Mouse (Mus musculus) gastrocnemius, postnatal 36 days (tissue): ENCODE data around the gene Arl3. TPM values are rescaled to one million over a fixed set of nuclear protein-coding genes. Genes with fewer than 3 reads are reported as not detected.

Experiments
- DNase-seq, 2 experiments: peaks; one replicate each; pipeline ENCODE4 v3.0.0; 2022
- intact Hi-C: fragments of 180-260 bp; cut with DNase I; formaldehyde crosslinking; loops from one replicate; pipeline ENCODE4 v1.15.1; 2025
- total RNA-seq, 2 experiments: library from RNA; stranded (reverse); gene quantifications; 2 replicates each; pipeline ENCODE4 v1.2.3; 2021

Gene Arl3
- total RNA-seq, 2 experiments from 2014 or later: 44.6 to 60.8 TPM

DNA sequence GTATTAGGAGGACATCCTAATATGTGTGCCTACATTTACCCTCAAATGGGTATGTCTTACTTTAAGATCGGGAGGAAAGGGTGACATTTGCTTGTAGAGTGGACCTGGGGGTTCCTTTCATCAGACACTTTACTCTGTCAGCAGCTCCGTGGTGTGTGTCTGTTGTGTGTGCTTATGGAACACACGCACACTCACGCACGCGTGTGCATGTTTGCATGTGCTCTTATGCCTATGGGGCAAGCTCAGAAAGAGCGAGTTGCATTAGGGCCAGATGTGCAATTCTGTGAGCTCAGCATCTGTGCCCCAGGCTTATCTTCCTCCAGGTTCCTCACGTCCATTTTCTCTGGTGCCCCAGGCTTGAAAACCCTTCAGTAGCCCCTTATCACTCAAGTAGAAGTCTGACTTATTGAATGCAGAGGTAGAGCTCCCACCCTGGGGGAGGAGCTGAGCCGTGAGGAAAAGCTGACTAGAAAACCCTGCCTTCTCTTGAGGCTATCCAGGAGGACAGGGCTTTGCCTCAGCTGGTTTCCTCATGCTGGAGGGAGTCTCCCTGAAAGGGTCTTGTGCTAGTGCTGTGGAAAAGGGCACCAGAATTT is 68.1 kb downstream of the Arl3 start:
- intact Hi-C loops: loop anchor here (5.0 kb wide), 1 partner anchor 57 kb away; no protein-coding TSS in a partner anchor
- no peak for DNase-seq

DNA sequence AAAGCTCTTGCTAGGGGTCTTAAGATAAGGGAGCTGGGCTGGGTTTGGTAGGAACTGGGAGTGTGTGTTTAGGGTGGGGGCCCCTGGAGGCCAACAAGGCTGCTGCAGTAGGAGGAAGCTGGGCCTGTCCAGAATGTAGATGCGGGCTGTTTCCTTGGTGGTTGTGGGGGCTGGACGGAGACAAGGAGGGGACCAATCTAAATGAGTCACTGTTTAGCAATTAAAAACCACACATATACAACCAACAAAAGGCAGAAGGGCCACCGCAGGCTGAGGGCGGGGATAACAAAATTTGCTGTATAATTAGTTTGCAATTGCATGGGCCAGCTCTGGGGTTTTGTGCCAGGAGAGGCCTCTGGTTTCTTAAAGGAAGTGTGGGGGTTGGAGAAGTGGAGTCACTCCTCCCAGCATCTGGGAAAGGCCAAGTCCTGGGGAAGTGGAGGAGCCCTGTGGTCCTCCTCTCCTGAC is 68.9 kb downstream of the Arl3 start:
- intact Hi-C loops: loop anchor here (5.0 kb wide), 1 partner anchor 58 kb away; no protein-coding TSS in a partner anchor
- peak; percentile 40 to 46 for DNase-seq

DNA sequence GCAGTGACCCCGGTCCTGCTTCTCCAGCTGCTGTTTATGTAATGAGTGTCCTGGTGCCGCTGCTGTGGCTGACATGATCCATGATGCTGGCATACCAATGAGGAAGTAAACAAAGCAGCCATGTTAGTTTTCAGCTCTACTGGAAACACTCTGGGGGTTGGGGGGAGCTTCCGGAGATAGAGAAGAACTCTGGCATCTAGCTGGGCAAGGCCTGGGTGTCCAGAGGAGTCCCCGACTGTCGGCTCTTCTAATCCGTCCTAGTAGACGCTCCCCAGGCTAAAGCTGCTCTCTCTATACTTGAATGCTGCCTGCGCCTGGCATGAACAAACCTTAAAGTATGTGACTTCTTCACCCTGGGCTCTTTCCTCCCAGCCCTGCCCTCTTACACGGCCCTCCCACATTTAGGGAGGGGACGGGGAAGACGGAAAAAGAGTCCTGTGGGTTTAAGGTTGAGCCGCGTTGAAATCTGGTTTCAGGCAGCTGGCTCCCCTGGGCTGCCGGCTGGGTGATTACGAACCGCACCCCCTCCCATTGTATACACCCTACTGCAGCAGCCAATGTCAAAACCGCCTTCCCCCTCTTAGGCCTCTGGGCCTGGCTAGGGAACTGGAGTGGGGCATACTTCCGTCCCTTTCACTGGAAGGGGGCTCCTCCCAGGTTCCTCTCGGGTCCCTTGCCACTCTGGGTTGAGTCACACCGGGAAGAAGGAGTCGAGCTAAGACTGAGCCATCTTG is 69.5 kb downstream of the Arl3 start:
- DNase-seq: peak; percentile 56 to 71
- intact Hi-C loops: loop anchor here (5.0 kb wide), 1 partner anchor 59 kb away; no protein-coding TSS in a partner anchor

DNA sequence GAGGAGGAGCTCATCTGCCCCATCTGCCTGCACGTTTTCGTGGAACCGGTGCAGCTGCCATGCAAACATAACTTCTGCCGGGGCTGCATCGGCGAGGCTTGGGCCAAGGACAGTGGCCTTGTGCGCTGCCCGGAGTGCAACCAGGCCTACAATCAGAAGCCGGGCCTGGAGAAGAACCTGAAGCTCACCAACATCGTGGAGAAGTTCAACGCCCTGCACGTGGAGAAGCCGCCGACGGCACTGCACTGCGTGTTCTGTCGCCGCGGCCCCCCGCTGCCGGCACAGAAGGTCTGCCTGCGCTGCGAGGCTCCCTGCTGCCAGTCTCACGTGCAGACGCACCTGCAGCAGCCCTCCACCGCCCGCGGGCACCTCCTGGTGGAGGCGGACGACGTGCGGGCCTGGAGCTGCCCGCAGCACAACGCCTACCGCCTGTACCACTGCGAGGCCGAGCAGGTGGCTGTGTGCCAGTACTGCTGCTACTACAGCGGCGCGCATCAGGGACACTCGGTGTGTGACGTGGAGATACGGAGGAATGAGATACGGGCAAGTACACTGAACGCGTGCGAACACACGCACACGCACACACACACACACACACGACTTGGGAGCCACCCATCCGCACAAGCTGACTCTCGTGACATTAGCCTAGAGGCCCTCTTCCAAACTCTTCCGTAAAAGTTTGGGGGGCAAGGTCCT is 70.4 kb downstream of the Arl3 start:
- intact Hi-C loops: loop anchor here (5.0 kb wide), 1 partner anchor 60 kb away; no protein-coding TSS in a partner anchor
- DNase-seq: peak; percentile 69 to 74

DNA sequence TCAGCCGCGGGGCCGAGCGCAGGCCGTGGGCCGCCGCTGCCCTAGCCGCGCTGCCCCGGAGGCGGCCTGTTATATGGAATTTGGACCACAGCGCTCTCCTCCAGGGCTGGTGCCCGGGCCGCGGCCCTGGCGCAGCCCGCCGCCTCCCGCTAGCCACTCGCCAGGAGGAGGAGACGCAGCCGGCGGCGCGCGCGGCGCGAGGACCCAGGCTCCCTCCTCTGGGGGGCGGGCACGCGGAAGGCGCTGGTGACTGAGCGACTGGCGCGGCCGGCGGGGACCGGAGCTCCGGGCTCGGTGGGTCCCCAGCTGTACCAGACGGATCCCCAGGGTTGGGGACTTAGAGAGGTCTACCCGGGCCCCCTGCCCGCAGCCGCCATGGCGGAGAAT is 70.9 kb downstream of the Arl3 start:
- intact Hi-C loops: loop anchor here (5.0 kb wide), 1 partner anchor 60 kb away; no protein-coding TSS in a partner anchor
- DNase-seq: peak in 1 of 2 experiments; percentile 77

DNA sequence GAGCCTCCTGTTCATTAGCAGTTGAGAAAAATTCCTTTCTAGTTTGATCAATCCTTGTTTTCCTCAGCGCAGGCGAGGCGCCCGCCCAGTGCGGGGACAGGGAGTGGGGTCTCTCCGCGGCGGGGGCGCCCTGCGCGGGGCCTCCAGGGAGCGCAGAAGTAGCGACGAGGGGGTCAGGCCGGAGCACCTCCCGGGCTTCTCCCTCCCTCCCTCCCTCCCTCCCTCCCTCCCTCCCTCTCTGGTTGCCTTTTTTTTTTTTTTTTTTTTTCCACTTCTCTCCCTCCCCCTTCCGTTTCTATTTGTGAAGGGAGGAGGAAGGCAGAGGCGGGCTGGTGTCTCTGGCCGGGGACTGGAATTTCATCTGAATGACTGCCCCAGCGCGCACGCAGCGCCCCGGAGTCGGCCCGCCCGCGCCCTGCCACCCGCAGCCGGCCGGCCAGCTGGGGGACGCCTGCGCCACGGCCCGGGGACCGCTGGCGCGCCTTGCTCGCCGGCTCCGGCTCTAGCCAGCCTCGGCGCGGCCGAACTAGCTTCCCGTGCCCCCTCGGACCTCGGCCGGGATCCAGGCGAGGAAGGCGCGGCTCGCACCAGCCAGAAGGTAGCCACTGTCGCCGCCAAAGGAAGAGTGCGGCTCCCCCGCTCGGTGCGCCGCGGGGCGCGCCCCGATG is 71.5 kb downstream of the Arl3 start, which contains the start of gene Trim8:
Trim8 (plus strand) TSS at position 302 of the 668 bp plus-strand sequence.
- DNase-seq: peak; percentile 80 to 89
- intact Hi-C loops: loop anchor here (5.0 kb wide), 1 partner anchor 61 kb away; no protein-coding TSS in a partner anchor

DNA sequence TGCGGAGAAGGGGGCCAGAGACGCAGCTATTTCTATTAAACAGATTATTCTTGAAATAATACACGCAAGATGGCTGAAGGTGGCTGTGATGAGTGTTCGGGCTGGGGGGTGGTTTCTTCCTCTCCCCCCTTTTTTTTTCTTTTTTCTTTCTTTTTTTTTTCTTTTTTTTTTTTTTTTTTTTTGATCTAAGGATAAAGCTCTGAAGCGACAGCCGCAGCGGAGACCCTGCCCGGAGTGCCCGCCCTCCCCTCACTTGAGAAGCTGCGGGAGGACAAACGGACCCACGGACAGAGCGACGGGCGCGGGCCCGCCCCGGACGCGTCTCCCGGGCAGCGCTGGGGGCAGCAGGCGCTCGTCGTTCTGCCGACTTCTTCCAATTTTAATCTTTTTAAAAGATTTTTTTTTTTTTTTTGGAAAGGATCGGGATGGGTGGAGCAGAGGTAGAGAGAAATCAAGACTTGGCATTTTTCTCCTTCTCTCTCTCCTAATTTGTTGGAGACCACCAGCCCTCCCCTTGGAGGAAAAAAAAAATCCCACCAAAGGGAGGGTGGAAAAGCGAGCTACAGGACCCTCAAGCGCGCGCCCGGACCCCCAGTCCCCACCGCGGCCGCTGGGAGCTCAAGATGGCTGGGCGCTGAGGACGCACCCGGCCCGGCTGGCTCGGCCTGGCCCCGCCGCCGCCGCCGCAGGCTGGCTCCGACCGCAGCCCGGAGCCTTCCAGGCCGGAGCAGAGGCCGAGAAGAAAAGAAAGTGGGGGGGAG is 72.2 kb downstream of the Arl3 start:
- intact Hi-C loops: loop anchor here (5.0 kb wide), 1 partner anchor 62 kb away; no protein-coding TSS in a partner anchor

DNA sequence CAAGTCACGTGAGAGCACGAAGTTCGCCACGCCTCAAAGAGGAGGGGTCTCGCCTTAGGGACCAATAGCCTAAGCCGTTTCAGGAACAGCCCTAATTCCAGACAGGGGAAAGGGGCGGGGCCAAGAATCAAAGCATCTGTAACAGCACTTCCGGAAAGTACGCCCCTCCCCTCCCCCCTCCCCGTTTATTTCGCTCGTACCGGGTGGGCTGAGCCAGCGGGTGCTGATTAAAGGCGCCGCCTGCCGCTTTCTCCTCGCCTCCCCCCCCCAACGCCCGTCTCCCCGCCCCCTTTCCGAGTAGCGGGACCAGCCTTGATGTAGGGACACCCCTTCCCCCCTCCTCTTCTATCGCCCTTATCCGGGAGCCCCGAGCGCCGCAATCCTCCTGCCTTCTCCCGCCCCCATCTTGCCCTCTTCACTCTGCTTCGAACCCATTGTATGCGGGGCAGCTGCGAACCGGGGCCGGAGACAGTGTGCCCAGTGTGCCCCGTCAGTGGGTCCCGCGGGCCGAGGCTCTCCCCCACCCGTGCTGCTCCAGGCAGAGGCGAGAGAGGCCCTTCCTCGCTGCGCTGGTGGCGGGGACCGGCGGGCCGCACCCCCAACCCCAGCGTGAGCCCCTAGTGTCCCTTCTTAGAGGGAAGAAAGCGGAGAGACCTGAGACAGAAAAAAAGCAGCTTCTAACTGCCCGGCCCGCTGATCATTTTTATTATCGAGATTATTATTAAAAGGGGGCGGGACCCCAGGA is 73.0 kb downstream of the Arl3 start:
- DNase-seq: peak; percentile 88 to 96
- intact Hi-C loops: loop anchor here (5.0 kb wide), 1 partner anchor 62 kb away; no protein-coding TSS in a partner anchor

More for the DNA sequence above, 72.2 kb downstream of the Arl3 start:
- peak; percentile 44 to 61 for DNase-seq

DNA sequence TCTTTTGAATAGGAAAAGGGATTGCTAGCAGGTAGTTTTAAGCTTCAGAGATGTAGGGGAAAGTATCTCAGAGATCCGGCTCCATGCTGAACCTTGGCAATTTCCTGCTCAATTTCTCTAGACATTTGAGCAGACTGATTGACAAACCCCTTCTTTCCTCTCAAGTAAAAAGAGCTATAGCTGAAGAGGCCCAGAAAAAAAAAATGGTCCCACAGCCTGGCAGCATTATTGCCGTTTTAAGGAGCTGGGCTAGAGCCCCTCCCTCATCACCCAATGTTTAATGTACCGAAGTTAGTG is 73.5 kb downstream of the Arl3 start:
- no peak for DNase-seq
- intact Hi-C loops: no loop called here

DNA sequence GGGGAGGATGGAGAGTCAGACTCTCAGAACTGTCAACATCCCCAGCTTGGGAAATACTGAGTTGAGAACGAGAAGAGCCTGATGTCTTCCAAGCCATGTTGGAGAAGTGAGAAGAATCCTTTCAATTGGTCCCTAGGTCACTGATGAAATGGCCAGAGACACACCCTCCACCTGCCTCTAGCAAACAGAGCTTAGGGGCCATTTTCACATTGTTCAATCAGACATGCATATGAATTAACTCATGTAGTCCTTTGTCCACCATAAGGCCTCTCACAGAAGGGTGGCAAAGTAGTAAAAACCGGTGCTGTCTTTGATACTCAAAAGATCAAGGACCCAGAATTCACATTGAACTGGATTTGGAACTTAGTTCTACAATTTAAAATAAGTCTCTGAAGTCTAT is 75.8 kb downstream of the Arl3 start:
- DNase-seq: no peak
- intact Hi-C loops: no loop called here

DNA sequence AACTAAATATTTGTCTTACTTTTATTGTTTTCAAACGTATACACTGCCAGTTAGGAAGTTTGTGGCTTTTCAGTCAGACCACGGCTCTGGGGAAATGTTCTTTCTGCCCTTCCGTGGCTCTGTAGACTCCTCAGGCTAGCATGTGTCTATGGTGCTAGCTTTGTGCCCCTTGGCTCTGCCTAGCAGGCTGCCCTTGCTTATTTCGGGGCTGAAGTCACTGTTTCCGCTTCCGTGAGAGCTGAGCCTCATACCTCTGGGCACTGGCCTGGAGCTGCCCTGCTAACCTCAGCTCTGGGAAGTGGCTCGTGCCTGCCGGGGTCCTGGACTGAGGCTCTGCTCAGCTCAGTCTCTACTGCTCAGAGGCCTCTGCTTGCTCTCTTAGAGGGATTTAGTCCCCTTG is 77.9 kb downstream of the Arl3 start:
- no peak for DNase-seq
- intact Hi-C loops: no loop called here

DNA sequence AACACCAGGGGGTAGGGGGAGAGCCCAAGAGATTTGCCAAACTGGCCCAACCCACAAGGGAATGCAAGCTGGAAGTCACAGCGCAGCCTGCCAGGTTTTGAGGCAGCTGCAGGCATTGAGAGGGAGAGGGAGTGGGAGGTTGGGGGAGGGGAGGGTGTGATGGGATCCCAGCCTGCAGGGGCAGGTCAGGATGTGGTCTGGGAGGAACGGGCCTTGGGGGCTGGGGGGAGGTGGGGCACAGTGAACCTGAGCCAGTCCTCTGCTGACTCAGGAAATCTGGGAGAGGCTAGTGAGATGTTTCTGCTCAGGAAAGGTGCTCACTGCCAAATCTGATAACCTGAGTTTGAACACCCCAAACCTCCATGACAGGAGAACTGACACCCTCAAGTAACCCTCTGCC is 82.4 kb downstream of the Arl3 start:
- DNase-seq: peak in 1 of 2 experiments; percentile 25
- intact Hi-C loops: no loop called here

DNA sequence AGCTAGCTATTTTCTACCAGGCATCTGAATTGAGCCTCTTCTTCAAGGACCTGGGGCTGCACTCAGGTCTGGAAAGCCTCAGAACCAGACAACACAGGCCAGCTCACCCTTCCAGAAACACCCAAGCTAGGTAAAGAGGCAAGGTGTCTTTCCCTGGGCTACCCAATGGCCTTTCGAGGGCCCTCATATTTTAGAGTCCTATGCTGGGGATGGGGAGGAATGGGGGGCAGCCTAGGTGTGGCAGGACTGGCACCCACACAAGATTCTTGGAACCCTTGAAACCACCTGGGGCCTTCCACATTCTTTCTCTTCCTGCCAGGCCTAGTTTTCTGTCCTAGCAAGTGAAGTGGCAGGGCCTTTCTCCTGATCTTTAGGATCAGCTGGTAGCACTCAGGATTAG is 83.5 kb downstream of the Arl3 start:
- no peak for DNase-seq

DNA sequence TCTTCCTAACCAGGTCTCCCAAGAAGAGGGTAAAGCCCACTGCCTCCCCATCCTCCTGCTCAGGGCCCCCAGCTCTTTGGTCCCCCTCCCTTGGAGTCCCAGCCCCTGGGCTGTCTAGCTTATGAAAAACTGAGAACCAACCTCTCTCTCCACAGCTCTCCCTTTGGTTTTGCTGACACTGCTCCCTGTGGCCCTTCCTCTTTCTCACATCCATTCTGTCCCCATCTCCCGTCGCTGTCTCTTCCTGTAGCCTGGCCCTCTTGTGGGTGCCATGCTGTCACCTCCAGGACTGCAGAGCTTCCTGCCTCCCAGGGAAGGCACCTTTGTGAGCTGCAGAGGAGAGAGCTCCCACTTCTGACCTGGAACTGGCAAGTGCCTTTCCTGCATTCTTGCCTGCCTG is 86.3 kb downstream of the Arl3 start:
- intact Hi-C loops: no loop called here

More for the DNA sequence above, 83.5 kb downstream of the Arl3 start:
- intact Hi-C loops: no loop called here

DNA sequence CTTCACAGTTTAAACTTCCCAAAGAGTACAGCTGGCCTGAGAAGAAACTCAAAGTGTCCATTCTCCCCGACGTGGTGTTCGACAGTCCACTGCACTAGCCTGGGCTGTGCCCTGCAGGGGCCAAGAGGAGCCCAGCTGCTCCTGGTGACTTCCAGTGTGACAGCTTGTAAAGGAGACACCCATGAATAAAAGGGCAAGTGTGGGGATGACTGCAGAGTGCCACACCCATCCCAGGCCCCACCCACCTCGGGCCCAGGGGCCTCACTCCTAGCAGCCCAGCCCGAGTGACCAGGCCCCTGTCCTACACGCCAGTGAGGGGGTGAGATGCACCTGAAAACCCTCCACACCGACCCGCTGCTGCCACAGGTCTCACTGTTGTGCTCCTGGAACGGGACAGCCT is 87.2 kb downstream of the Arl3 start:
- DNase-seq: no peak
- intact Hi-C loops: no loop called here

More for the DNA sequence above, 86.3 kb downstream of the Arl3 start:
- DNase-seq: no peak

DNA sequence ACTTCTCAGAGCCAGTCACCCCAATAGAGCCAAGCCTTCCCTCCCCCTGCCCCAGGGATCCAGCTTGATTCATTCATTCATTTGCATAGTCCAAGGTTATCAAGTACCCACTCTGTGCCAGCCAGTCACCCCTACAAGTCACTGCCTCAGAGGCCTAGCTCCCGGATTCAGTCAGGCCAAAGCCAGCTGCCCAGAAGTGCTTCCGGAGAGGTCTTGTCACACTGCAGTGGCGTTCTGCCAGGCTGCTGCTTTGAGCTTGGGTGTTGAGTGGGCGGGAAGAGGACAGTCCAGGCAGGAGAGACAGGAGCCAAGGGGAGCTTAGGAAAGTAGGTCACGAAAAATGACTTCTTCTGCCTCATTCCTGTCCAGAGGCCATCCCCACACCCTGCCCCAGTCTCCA is 88.5 kb downstream of the Arl3 start:
- DNase-seq: peak; percentile 66 to 68
- intact Hi-C loops: no loop called here

DNA sequence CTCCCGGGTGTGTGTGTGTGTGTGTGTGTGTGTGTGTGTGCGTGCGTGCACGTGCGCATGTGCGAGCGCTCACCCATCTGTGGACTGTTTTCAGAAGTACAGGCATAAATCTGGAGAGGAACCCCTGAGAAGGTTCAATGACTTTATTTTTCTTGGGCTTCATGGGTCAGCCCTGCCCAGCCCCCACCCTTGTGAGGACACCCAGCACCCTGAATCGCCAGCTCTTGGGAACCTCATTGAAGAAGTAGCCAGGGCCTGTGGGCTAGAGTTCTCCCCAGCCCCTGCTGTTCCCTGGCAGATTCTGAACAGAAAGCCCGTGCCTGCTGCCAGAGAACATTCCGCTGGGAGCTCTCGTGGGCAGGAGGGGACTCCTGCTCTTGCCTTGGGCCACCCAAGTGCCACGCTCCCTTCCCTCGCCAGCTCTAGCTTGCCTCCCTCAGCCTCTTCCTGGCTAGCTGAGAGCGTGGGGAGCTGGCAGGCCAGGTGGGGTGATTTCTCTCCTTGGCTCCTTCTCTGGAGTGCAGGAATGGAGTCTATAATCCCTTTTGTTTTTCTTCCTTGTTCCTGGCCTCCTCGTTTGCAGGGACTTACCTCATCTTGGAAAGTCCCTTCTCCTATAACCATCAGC is 89.2 kb downstream of the Arl3 start:
- intact Hi-C loops: no loop called here
- peak in 1 of 2 experiments; percentile 21 for DNase-seq

DNA sequence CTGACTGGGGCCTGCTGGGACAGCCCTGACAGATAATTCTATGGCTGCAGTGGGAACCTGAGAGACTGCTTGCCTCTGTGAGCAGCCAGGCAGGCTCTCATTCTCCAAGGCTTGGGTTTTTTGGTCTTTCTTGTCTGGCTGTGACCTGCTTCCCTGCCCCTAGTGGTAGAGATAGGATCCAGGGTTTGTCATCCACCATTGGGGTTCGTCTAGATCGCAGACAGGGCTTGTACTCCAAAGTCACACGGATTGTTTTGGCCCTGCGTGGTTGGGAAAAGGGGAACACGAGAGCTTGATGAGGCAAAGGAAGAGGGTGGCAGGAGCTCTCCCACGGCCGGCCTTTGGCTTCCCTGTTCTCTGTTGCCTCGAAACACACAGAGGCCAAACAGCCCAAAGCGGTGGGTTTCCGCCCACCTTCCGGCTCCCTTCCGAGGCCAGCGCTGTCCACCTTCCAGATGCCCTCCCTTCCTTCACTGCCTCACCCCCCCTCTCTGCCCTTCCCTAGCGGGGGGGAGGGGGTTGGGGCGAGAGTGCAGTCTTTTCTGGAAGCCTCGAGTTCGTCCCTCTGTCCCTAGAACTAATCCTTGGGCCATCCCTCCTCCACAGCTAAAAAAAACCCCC is 90.0 kb downstream of the Arl3 start:
- DNase-seq: no peak
- intact Hi-C loops: no loop called here
